Comparison of ENCODE assay signal across 8 mouse cellular contexts in genomic region chr3:95315094-95315843, GRCm38 (mm10). TPM values are rescaled to one million over a fixed set of nuclear protein-coding genes. Genes with fewer than 3 reads are reported as not detected.
DNase-seq lines count a peak whose midpoint lies in the region; ATAC-seq and TF ChIP-seq lines count a peak whose summit lies in the region.

No protein-coding gene starts in this region.

- ATAC-seq in forebrain, postnatal 0 days = peak; percentile 91
- ATAC-seq in hematopoietic stem cell, adult 5-6 weeks (replicated peaks in 1 of 2; ENCODE audit: insufficient read depth in 1 of 2, low FRiP score in 2 of 2, low TSS enrichment in 1 of 2, low read depth in 1 of 2, poor library complexity in 2 of 2, severe bottlenecking in 2 of 2) = peak; percentile 60 to 66

- H3K79me2 ChIP-seq in MEL (ENCODE audit: control insufficient read depth, insufficient read depth, low read length, poor library complexity) = peaks cover 68% of the 10 kb centered on the region

- no peak for TF ChIP-seq EP300 in MEL (IDR thresholded peaks at IDR 0.05; ENCODE audit: low read depth in 1 of 2, low read length in 2 of 2)

- no peak; a peak in 1 of 6 replicates for TF ChIP-seq CTCF in MEL (IDR thresholded peaks at IDR 0.05 in 2 of 3, conservative IDR thresholded peaks at IDR 0.05 in 1 of 3; ENCODE audit: control insufficient read depth in 1 of 3, insufficient read depth in 1 of 3, low read depth in 2 of 3, low read length in 3 of 3, poor library complexity in 1 of 3, severe bottlenecking in 1 of 3)
- TF ChIP-seq CTCF in forebrain, postnatal 0 days (IDR thresholded peaks at IDR 0.05; ENCODE audit: low read depth) = peak; percentile 56

- no peaks in the 10 kb centered on the region for H3K27me3 ChIP-seq in MEL (ENCODE audit: control insufficient read depth in 1 of 2, insufficient read depth in 2 of 2, low read length in 2 of 2)
- H3K27me3 ChIP-seq in forebrain, postnatal 0 days (ENCODE audit: insufficient read depth, low read length) = no peaks in the 10 kb centered on the region

- no peaks in the 10 kb centered on the region for H3K9me3 ChIP-seq in MEL (replicated peaks; ENCODE audit: insufficient read depth, low read length)
- H3K9me3 ChIP-seq in forebrain, postnatal 0 days (ENCODE audit: low read length) = no peaks in the 10 kb centered on the region

- no peak for TF ChIP-seq RAD21 in MEL (IDR thresholded peaks at IDR 0.05; ENCODE audit: low read depth, low read length)

- H3K4me3 ChIP-seq in MEL (ENCODE audit: control insufficient read depth in 1 of 2, insufficient read depth in 1 of 2, low read depth in 2 of 2, low read length in 2 of 2) = peak overlapping the region; percentile 85
- peak overlapping the region; percentile 74 for H3K4me3 ChIP-seq in forebrain, postnatal 0 days (ENCODE audit: low read depth, low read length)

- H3K4me2 ChIP-seq in forebrain, postnatal 0 days (ENCODE audit: low read depth) = peak overlapping the region; percentile 55

- peak overlapping the region; percentile 89 for H3K9ac ChIP-seq in MEL (ENCODE audit: control insufficient read depth, low read depth, low read length, poor library complexity, severe bottlenecking)
- peak overlapping the region; percentile 96 for H3K9ac ChIP-seq in forebrain, postnatal 0 days

- H3K27ac ChIP-seq in MEL (ENCODE audit: control insufficient read depth, low read depth, low read length) = peak overlapping the region; percentile 95
- H3K27ac ChIP-seq in forebrain, postnatal 0 days (ENCODE audit: low read depth, low read length) = peak overlapping the region; percentile 92

- WGBS in forebrain, postnatal 0 days = 2% methylated on average over 69 of the region's 71 CpGs

- H3K36me3 ChIP-seq in MEL (ENCODE audit: control insufficient read depth in 1 of 2, insufficient read depth in 2 of 2, low read length in 2 of 2) = peaks cover 14 to 45% of the 10 kb centered on the region in 2 experiments
- H3K36me3 ChIP-seq in forebrain, postnatal 0 days (ENCODE audit: insufficient read depth) = peaks cover 6% of the 10 kb centered on the region

- no peak for TF ChIP-seq POLR2A in MEL (IDR thresholded peaks at IDR 0.05; ENCODE audit: control insufficient read depth in 1 of 2, insufficient read depth in 1 of 2, low read depth in 1 of 2, low read length in 2 of 2, poor library complexity in 1 of 2)

- H3K4me1 ChIP-seq in MEL (ENCODE audit: control insufficient read depth in 1 of 2, insufficient read depth in 2 of 2, low read length in 2 of 2) = peaks cover 24 to 48% of the 10 kb centered on the region in 2 experiments
- peaks cover 19% of the 10 kb centered on the region for H3K4me1 ChIP-seq in forebrain, postnatal 0 days (ENCODE audit: insufficient read depth)

- peak; percentile 94 for DNase-seq in MEL (ENCODE audit: low read depth, low spot score)
- DNase-seq in c-Kit-positive CD71-positive TER-119-positive erythroid progenitor cells, embryonic 14.5 days (ENCODE audit: low spot score) = peak; percentile 86
- DNase-seq in forebrain, postnatal 0 days = peak; percentile 85
- peak; percentile 73 to 77 for DNase-seq in layer of hippocampus, postnatal 14 days (ENCODE audit: low spot score in 2 of 2)
- peak; percentile 94 for DNase-seq in lung, postnatal 36 days
- DNase-seq in retina, embryonic 14.5 days (ENCODE audit: low spot score) = peak; percentile 83
- DNase-seq in thymus, postnatal 36 days = peak; percentile 92 to 94

TF ChIP-seq in MEL, 35 proteins besides CTCF, POLR2A, EP300 and RAD21:
- TF ChIP-seq POLR2AphosphoS5 (IDR thresholded peaks at IDR 0.05; ENCODE audit: borderline replicate concordance, low read depth, low read length) = peak; percentile 76
- TF ChIP-seq MAZ (IDR thresholded peaks at IDR 0.05; ENCODE audit: low read depth, low read length) = no peak

RNA-seq across cellular contexts. Expression of gene Cers2, which starts 0.7 kb away (rescaled TPM):
- 240 and 307 TPM in 2 replicates for total RNA-seq in MEL (2012; rRNA removed)
- polyA plus RNA-seq in MEL (2012; ENCODE audit: insufficient read depth in 1 of 2, insufficient read length in 2 of 2, low read depth in 1 of 2, low replicate concordance in 2 of 2, missing spikeins in 1 of 2) = 100 to 1,000 TPM; 134 to 357 TPM
- total RNA-seq in forebrain, postnatal 0 days (2014; rRNA removed) = 59.4 and 72.6 TPM in 2 replicates
- 68.6 and 77.9 TPM in 2 replicates for polyA plus RNA-seq in forebrain, postnatal 0 days (2015; fragmentation: Nextera tagmentation; extraction: Ambion mirVana)
- 103 and 119 TPM in 2 replicates for total RNA-seq in hematopoietic stem cell, adult 5-6 weeks (2017)
- 10 to 100 TPM; 60.8 to 62.0 TPM for total RNA-seq in layer of hippocampus, postnatal 14 days (2021)

RNA-seq across cellular contexts. Expression of gene Anxa9, which starts 8.3 kb away (rescaled TPM):
- total RNA-seq in MEL (2012; rRNA removed) = 7.7 and 7.8 TPM in 2 replicates
- polyA plus RNA-seq in MEL (2012; ENCODE audit: insufficient read depth in 1 of 2, insufficient read length in 2 of 2, low read depth in 1 of 2, low replicate concordance in 2 of 2, missing spikeins in 1 of 2) = 10 to 100 TPM in 1 of 2 experiments, not detected in 1; 33.9 TPM
- 0.14 and 0.54 TPM in 2 replicates for total RNA-seq in forebrain, postnatal 0 days (2014; rRNA removed)
- polyA plus RNA-seq in forebrain, postnatal 0 days (2015; fragmentation: Nextera tagmentation; extraction: Ambion mirVana) = 0.24 and 0.40 TPM in 2 replicates
- 8.0 and 9.9 TPM in 2 replicates for total RNA-seq in hematopoietic stem cell, adult 5-6 weeks (2017)
- under 1 TPM; 0.51 to 0.95 TPM for total RNA-seq in layer of hippocampus, postnatal 14 days (2021)

RNA-seq across cellular contexts. Expression of gene Prune1, which starts 33.4 kb away (rescaled TPM):
- total RNA-seq in MEL (2012; rRNA removed) = 28.5 and 32.4 TPM in 2 replicates
- 10 to 100 TPM in 1 of 2 experiments, not detected in 1; 51.8 TPM for polyA plus RNA-seq in MEL (2012; ENCODE audit: insufficient read depth in 1 of 2, insufficient read length in 2 of 2, low read depth in 1 of 2, low replicate concordance in 2 of 2, missing spikeins in 1 of 2)
- total RNA-seq in forebrain, postnatal 0 days (2014; rRNA removed) = 47.2 and 59.0 TPM in 2 replicates
- polyA plus RNA-seq in forebrain, postnatal 0 days (2015; fragmentation: Nextera tagmentation; extraction: Ambion mirVana) = 51.4 and 60.4 TPM in 2 replicates
- 9.8 and 11.7 TPM in 2 replicates for total RNA-seq in hematopoietic stem cell, adult 5-6 weeks (2017)
- total RNA-seq in layer of hippocampus, postnatal 14 days (2021) = 10 to 100 TPM; 26.8 to 26.9 TPM

RNA-seq across cellular contexts. Expression of gene Mindy1, which starts 34.1 kb away (rescaled TPM):
- total RNA-seq in MEL (2012; rRNA removed) = 203 and 265 TPM in 2 replicates
- polyA plus RNA-seq in MEL (2012; ENCODE audit: insufficient read depth in 1 of 2, insufficient read length in 2 of 2, low read depth in 1 of 2, low replicate concordance in 2 of 2, missing spikeins in 1 of 2) = 100 to 1,000 TPM in 1 of 2 experiments, not detected in 1; 234 TPM
- total RNA-seq in forebrain, postnatal 0 days (2014; rRNA removed) = 29.5 and 35.4 TPM in 2 replicates
- polyA plus RNA-seq in forebrain, postnatal 0 days (2015; fragmentation: Nextera tagmentation; extraction: Ambion mirVana) = 33.6 and 38.9 TPM in 2 replicates
- 42.4 and 45.4 TPM in 2 replicates for total RNA-seq in hematopoietic stem cell, adult 5-6 weeks (2017)
- total RNA-seq in layer of hippocampus, postnatal 14 days (2021) = 10 to 100 TPM; 26.2 to 28.5 TPM

RNA-seq across cellular contexts. Expression of gene Setdb1, which starts 41.7 kb away (rescaled TPM):
- total RNA-seq in MEL (2012; rRNA removed) = 91.0 and 101 TPM in 2 replicates
- polyA plus RNA-seq in MEL (2012; ENCODE audit: insufficient read depth in 1 of 2, insufficient read length in 2 of 2, low read depth in 1 of 2, low replicate concordance in 2 of 2, missing spikeins in 1 of 2) = 100 to 1,000 TPM in 1 of 2 experiments, not detected in 1; 116 TPM
- total RNA-seq in forebrain, postnatal 0 days (2014; rRNA removed) = 49.9 and 56.1 TPM in 2 replicates
- 24.1 and 28.3 TPM in 2 replicates for polyA plus RNA-seq in forebrain, postnatal 0 days (2015; fragmentation: Nextera tagmentation; extraction: Ambion mirVana)
- 37.0 and 46.7 TPM in 2 replicates for total RNA-seq in hematopoietic stem cell, adult 5-6 weeks (2017)
- 10 to 100 TPM; 40.7 to 40.8 TPM for total RNA-seq in layer of hippocampus, postnatal 14 days (2021)

Comparison
In these comparisons a context has a peak if more than half of its experiments do, and no peak if none do; other contexts are left out.
1. Peak in every context shown above with its lines: DNase-seq, ATAC-seq, H3K4me3 ChIP-seq and H3K27ac ChIP-seq.